ENCODE assay signal across 9 mouse cellular contexts in genomic region chr12:17556430-17557343, GRCm38 (mm10). TPM values are rescaled to one million over a fixed set of nuclear protein-coding genes. Genes with fewer than 3 reads are reported as not detected.
A peak's percentile ranks its signal among the peaks of the same experiment; 100 is the strongest.
DNase-seq lines count a peak whose midpoint lies in the region; ATAC-seq lines count a peak whose summit lies in the region.
"Had no signal": no experiment of that assay in that cellular context is flagged by ENCODE, and none has a peak within 500 bp of the region (broad histone marks: within the 10 kb centered on the region; RNA-seq: fewer than 3 reads in every experiment).

No protein-coding gene starts in this region.

- no peaks in the 10 kb centered on the region for H3K9me3 ChIP-seq in forebrain, embryonic 16.5 days (ENCODE audit: control insufficient read depth, low read length)
- no peaks in the 10 kb centered on the region for H3K9me3 ChIP-seq in hindbrain, embryonic 14.5 days (ENCODE audit: control insufficient read depth, low read length)

- no peaks in the 10 kb centered on the region for H3K27me3 ChIP-seq in forebrain, embryonic 16.5 days (replicated peaks; ENCODE audit: control insufficient read depth, insufficient read depth, low read length)
- no peaks in the 10 kb centered on the region for H3K27me3 ChIP-seq in hindbrain, embryonic 14.5 days (ENCODE audit: control insufficient read depth, insufficient read depth, low read length)

- peaks cover 4% of the 10 kb centered on the region for H3K36me3 ChIP-seq in forebrain, embryonic 16.5 days (ENCODE audit: control insufficient read depth, insufficient read depth)
- peaks cover 5% of the 10 kb centered on the region for H3K36me3 ChIP-seq in hindbrain, embryonic 14.5 days (replicated peaks; ENCODE audit: control insufficient read depth, insufficient read depth)

- peaks cover 28% of the 10 kb centered on the region for H3K4me1 ChIP-seq in forebrain, embryonic 16.5 days (replicated peaks; ENCODE audit: control insufficient read depth, insufficient read depth, low read length)
- peaks cover 22% of the 10 kb centered on the region; the same call in 1 of the 2 replicates for H3K4me1 ChIP-seq in hindbrain, embryonic 14.5 days (replicated peaks; ENCODE audit: control insufficient read depth, insufficient read depth, low read length)

- ATAC-seq in forebrain, embryonic 16.5 days: peak; percentile 75
- ATAC-seq in hindbrain, embryonic 14.5 days (ENCODE audit: low FRiP score): peak; percentile 77
- no peak for ATAC-seq in monocyte, adult 5-6 weeks (replicated peaks; ENCODE audit: insufficient number of reproducible peaks, low FRiP score, low TSS enrichment, poor library complexity, severe bottlenecking)

- H3K27ac ChIP-seq in forebrain, embryonic 16.5 days (ENCODE audit: low read length): peak overlapping the region; percentile 91
- peak overlapping the region; percentile 82 for H3K27ac ChIP-seq in hindbrain, embryonic 14.5 days
- H3K27ac ChIP-seq: macrophage had no signal

- DNase-seq in Muller cell, postnatal 12 days (ENCODE audit: inconsistent ontology term): peak; percentile 60
- DNase-seq in cerebellum, adult 11-12 months: peak; percentile 81
- peak; percentile 93 for DNase-seq in hindbrain, embryonic 14.5 days (ENCODE audit: low spot score)
- peak; percentile 64 for DNase-seq in left cerebral cortex, adult 11 months (ENCODE audit: low spot score)
- DNase-seq in mesoderm, embryonic 11.5 days (ENCODE audit: low read depth, low spot score): peak; percentile 87
- DNase-seq in right cerebral cortex, postnatal 25 days: peak; percentile 76

- H3K9ac ChIP-seq in forebrain, embryonic 16.5 days (replicated peaks; ENCODE audit: low read depth, low read length): peak overlapping the region; percentile 41
- H3K9ac ChIP-seq in hindbrain, embryonic 14.5 days: no peak overlapping the region; the same call in 1 of the 2 replicates

- peak overlapping the region; percentile 15 for H3K4me3 ChIP-seq in forebrain, embryonic 16.5 days (replicated peaks; ENCODE audit: low read length)
- no peak overlapping the region for H3K4me3 ChIP-seq in hindbrain, embryonic 14.5 days (replicated peaks; ENCODE audit: low read length)

- WGBS in forebrain, embryonic 16.5 days: 11% methylated on average over 21 of the region's 21 CpGs
- 27% methylated on average over 21 of the region's 21 CpGs for WGBS in hindbrain, embryonic 14.5 days

- peak overlapping the region; percentile 47 for H3K4me2 ChIP-seq in forebrain, embryonic 16.5 days (ENCODE audit: low read length)
- peak overlapping the region; percentile 34 for H3K4me2 ChIP-seq in hindbrain, embryonic 14.5 days (replicated peaks)

RNA-seq across cellular contexts. Expression of gene Odc1, which starts 12.1 kb away (rescaled TPM):
- polyA plus RNA-seq in forebrain, embryonic 16.5 days (2015; fragmentation: Nextera tagmentation; extraction: Ambion mirVana): 217 and 246 TPM in 2 replicates
- polyA plus RNA-seq in hindbrain, embryonic 14.5 days (2014; fragmentation: Nextera tagmentation; extraction: Ambion mirVana): 143 and 144 TPM in 2 replicates
- 140 to 224 TPM (median 146 TPM) in 3 replicates for total RNA-seq in monocyte, adult 5-6 weeks (2017)
